ENCODE assay signal across 8 mouse cellular contexts in the genomic region with DNA sequence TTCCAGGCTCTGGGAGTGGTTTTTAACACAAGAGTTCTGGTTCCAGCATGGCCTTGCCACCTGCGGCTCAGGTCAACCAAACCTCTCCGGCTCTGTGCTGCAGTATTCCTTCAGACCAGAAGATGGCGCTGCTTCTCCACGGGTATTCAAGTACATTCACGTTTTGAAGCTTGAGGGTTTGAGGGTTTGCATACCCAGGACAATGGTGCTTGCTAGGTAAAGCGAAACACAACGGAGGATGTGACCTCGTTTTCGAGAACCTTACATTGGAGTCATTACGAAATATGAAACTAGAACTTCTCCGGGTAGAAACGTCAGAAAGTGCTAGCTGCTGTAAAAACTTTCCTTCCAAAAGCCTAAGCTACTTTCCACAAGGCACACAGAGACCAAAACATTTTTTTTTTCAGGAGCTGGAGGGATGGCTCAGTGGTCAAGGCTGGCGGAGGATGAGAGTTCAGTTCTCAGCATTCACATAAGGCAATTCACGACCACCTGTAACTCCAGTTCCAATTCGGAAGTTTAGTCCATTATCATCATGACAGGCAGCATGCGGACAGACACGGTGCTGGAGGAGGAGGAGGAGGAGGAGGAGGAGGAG. TPM values are rescaled to one million over a fixed set of nuclear protein-coding genes. Genes with fewer than 3 reads are reported as not detected.
A peak's percentile ranks its signal among the peaks of the same experiment; 100 is the strongest.
DNase-seq lines count a peak whose midpoint lies in the region; ATAC-seq and TF ChIP-seq lines count a peak whose summit lies in the region.

No protein-coding gene starts in this region.

- peak; percentile 93 to 94 for DNase-seq in B cell, adult 2 months
- peak; percentile 92 for DNase-seq in heart, embryonic 10.5 days (ENCODE audit: low spot score)
- DNase-seq in liver, adult 2 months (ENCODE audit: extremely low read depth, low read depth, low spot score), result peak; percentile 71
- DNase-seq in spleen, postnatal 4 days (ENCODE audit: low spot score in 2 of 2), result peak; percentile 82 to 94

- H3K27ac ChIP-seq in bone marrow macrophage, adult 2 months (ENCODE audit: insufficient read depth, low read depth, low read length), result no peak overlapping the region
- H3K27ac ChIP-seq in embryonic fibroblast, embryonic 13.5 days (ENCODE audit: insufficient read depth, low read length), result no peak overlapping the region
- H3K27ac ChIP-seq in heart, embryonic 10.5 days, result no peak overlapping the region
- H3K27ac ChIP-seq in kidney, embryonic 14.5 days (ENCODE audit: low read depth, low read length), result no peak overlapping the region
- H3K27ac ChIP-seq in liver, adult 2 months (replicated peaks; ENCODE audit: insufficient read depth, low read depth, low read length), result no peak overlapping the region

- H3ac ChIP-seq in myocyte (ENCODE audit: control insufficient read depth, insufficient read length), result no peak overlapping the region

- H3K36me3 ChIP-seq in heart, embryonic 10.5 days, result no peaks in the 10 kb centered on the region
- H3K36me3 ChIP-seq in kidney, embryonic 14.5 days (ENCODE audit: control insufficient read depth, insufficient read depth, low read length), result no peaks in the 10 kb centered on the region
- H3K36me3 ChIP-seq in liver, adult 2 months (ENCODE audit: control insufficient read depth, insufficient read depth, low read length), result no peaks in the 10 kb centered on the region
- H3K36me3 ChIP-seq in myocyte (ENCODE audit: control insufficient read depth, insufficient read depth), result no peaks in the 10 kb centered on the region

- no peak for TF ChIP-seq POLR2A in bone marrow macrophage, adult 2 months (IDR thresholded peaks at IDR 0.05; ENCODE audit: borderline replicate concordance, low read depth, low read length)
- no peak for TF ChIP-seq POLR2A in embryonic fibroblast, embryonic 13.5 days (IDR thresholded peaks at IDR 0.05; ENCODE audit: low read depth, low read length)
- TF ChIP-seq POLR2A in liver, adult 2 months (IDR thresholded peaks at IDR 0.05; ENCODE audit: extremely low read depth, insufficient read depth, low read length), result no peak
- TF ChIP-seq POLR2A in myocyte (IDR thresholded peaks at IDR 0.05; ENCODE audit: insufficient read length, low read depth), result no peak

- peak overlapping the region; percentile 33 for H3K4me3 ChIP-seq in bone marrow macrophage, adult 2 months (ENCODE audit: insufficient read depth, low read length)
- H3K4me3 ChIP-seq in embryonic fibroblast, embryonic 13.5 days (ENCODE audit: insufficient read depth, low read length), result peak overlapping the region; percentile 31; the same call in 1 of the 2 replicates
- peak overlapping the region; percentile 46 for H3K4me3 ChIP-seq in heart, embryonic 10.5 days
- peak overlapping the region; percentile 2; the same call in 1 of the 2 replicates for H3K4me3 ChIP-seq in kidney, embryonic 14.5 days (ENCODE audit: low read length)
- H3K4me3 ChIP-seq in liver, adult 2 months (ENCODE audit: insufficient read depth, low read depth, low read length), result no peak overlapping the region
- H3K4me3 ChIP-seq in myocyte, result no peak overlapping the region

- H3K9ac ChIP-seq in kidney, embryonic 14.5 days (ENCODE audit: low read depth, low read length), result no peak overlapping the region
- H3K9ac ChIP-seq in liver, adult 2 months (ENCODE audit: low read depth, low read length), result no peak overlapping the region

- no peaks in the 10 kb centered on the region for H3K9me3 ChIP-seq in heart, embryonic 10.5 days
- no peaks in the 10 kb centered on the region for H3K9me3 ChIP-seq in kidney, embryonic 14.5 days (ENCODE audit: control insufficient read depth, low read length)

- peak; percentile 73 for TF ChIP-seq CTCF in bone marrow macrophage, adult 2 months (IDR thresholded peaks at IDR 0.05; ENCODE audit: low read depth, low read length)
- TF ChIP-seq CTCF in embryonic fibroblast, embryonic 13.5 days (IDR thresholded peaks at IDR 0.05; ENCODE audit: borderline replicate concordance, insufficient read depth, low read length), result peak; percentile 80
- peak; percentile 89 for TF ChIP-seq CTCF in liver, adult 2 months (IDR thresholded peaks at IDR 0.05; ENCODE audit: low read depth, low read length)

- H3K4me2 ChIP-seq in kidney, embryonic 14.5 days (replicated peaks; ENCODE audit: low read depth, low read length), result peak overlapping the region; percentile 37; the same call in 1 of the 2 replicates
- peak overlapping the region; percentile 71 for H3K4me2 ChIP-seq in myocyte (ENCODE audit: low read depth)

- H3K27me3 ChIP-seq in heart, embryonic 10.5 days (ENCODE audit: insufficient read depth, poor library complexity, severe bottlenecking), result no peaks in the 10 kb centered on the region
- 0 out of 2 replicates have a peak, but pooled peaks cover 2% of the 10 kb centered on the region for H3K27me3 ChIP-seq in kidney, embryonic 14.5 days (ENCODE audit: control insufficient read depth, insufficient read depth, low read length)
- no peaks in the 10 kb centered on the region for H3K27me3 ChIP-seq in liver, adult 2 months (ENCODE audit: control insufficient read depth, insufficient read depth, low read length)
- peaks cover 4% of the 10 kb centered on the region for H3K27me3 ChIP-seq in myocyte (ENCODE audit: control insufficient read depth, insufficient read depth, insufficient read length)

- ATAC-seq in kidney, embryonic 14.5 days (ENCODE audit: low FRiP score, low TSS enrichment), result no peak

- H3K4me1 ChIP-seq in bone marrow macrophage, adult 2 months (ENCODE audit: control insufficient read depth, insufficient read depth, low read length), result peaks cover 9% of the 10 kb centered on the region; the same call in 1 of the 2 replicates
- no peaks in the 10 kb centered on the region for H3K4me1 ChIP-seq in embryonic fibroblast, embryonic 13.5 days (ENCODE audit: control insufficient read depth, insufficient read depth, low read length)
- peaks cover 9% of the 10 kb centered on the region for H3K4me1 ChIP-seq in heart, embryonic 10.5 days
- H3K4me1 ChIP-seq in kidney, embryonic 14.5 days (ENCODE audit: control insufficient read depth, insufficient read depth, low read length), result no peaks in the 10 kb centered on the region
- peaks cover 4% of the 10 kb centered on the region; the same call in 1 of the 2 replicates for H3K4me1 ChIP-seq in liver, adult 2 months (ENCODE audit: control insufficient read depth, insufficient read depth, low read length)

- H3K79me2 ChIP-seq in liver, adult 2 months (ENCODE audit: control insufficient read depth, insufficient read depth, low read length), result no peaks in the 10 kb centered on the region
- no peaks in the 10 kb centered on the region for H3K79me2 ChIP-seq in myocyte (ENCODE audit: control insufficient read depth, insufficient read depth)

- WGBS in heart, embryonic 10.5 days, result 5% methylated on average over 17 of the region's 17 CpGs
- 1% methylated on average over 17 of the region's 17 CpGs for WGBS in kidney, embryonic 14.5 days
- 3% methylated on average over 17 of the region's 17 CpGs for WGBS in liver, adult 2 months

TF ChIP-seq in myocyte, 11 proteins besides CTCF, POLR2A, EP300 and RAD21:
- TF ChIP-seq MAX (IDR thresholded peaks at IDR 0.05; ENCODE audit: low read depth) (no peak), TCF12 (IDR thresholded peaks at IDR 0.05; ENCODE audit: insufficient read depth, poor library complexity, severe bottlenecking) (no peak), MYOD1 (IDR thresholded peaks at IDR 0.05; ENCODE audit: control insufficient read depth in 1 of 3, insufficient read length in 2 of 3, low read depth in 2 of 3) (no peak), POLR2AphosphoS2 (IDR thresholded peaks at IDR 0.05; ENCODE audit: insufficient read length, low read depth) (no peak), REST (IDR thresholded peaks at IDR 0.05; ENCODE audit: insufficient read depth, insufficient read length) (no peak), TCF3 (IDR thresholded peaks at IDR 0.05; ENCODE audit: insufficient read length, low read depth) (no peak), SRF (IDR thresholded peaks at IDR 0.05; ENCODE audit: control insufficient read depth, insufficient read length, low read depth) (no peak), USF1 (IDR thresholded peaks at IDR 0.05; ENCODE audit: low read depth) (no peak), MYOG (IDR thresholded peaks at IDR 0.05; ENCODE audit: control insufficient read depth in 1 of 3, insufficient read depth in 1 of 3, insufficient read length in 2 of 3, low read depth in 2 of 3) (no peak), CEBPB (IDR thresholded peaks at IDR 0.05; ENCODE audit: insufficient read depth, poor library complexity, severe bottlenecking) (no peak), E2F4 (IDR thresholded peaks at IDR 0.05; ENCODE audit: insufficient read depth) (no peak)

RNA-seq across cellular contexts. Expression of a gene that starts 19.5 kb away (rescaled TPM):
- polyA plus RNA-seq in bone marrow macrophage, adult 2 months (2012; ENCODE audit: insufficient read depth, insufficient read length, missing spikeins), result 62.6 and 64.9 TPM in 2 replicates
- polyA plus RNA-seq in embryonic fibroblast, embryonic 13.5 days (2011; ENCODE audit: insufficient read length, low read depth, missing spikeins), result 113 and 117 TPM in 2 replicates
- polyA plus RNA-seq in heart, embryonic 10.5 days (2016; fragmentation: Nextera tagmentation; extraction: Ambion mirVana), result 21.7 and 26.1 TPM in 2 replicates
- polyA plus RNA-seq in kidney, embryonic 14.5 days (2014; fragmentation: Nextera tagmentation; extraction: Ambion mirVana), result 18.7 and 23.6 TPM in 2 replicates
- 24.8 and 36.9 TPM in 2 replicates for total RNA-seq in liver, adult 2 months (2014; rRNA removed)
- polyA plus RNA-seq in liver, adult 2 months (2012; rRNA removed), result 112 and 145 TPM in 2 replicates
- polyA plus RNA-seq in myocyte (2012; fragmentation: generic; extraction: Trizol), result 74.0 TPM

RNA-seq across cellular contexts. Expression of a gene that starts 47.0 kb away (rescaled TPM):
- polyA plus RNA-seq in bone marrow macrophage, adult 2 months (2012; ENCODE audit: insufficient read depth, insufficient read length, missing spikeins), result not detected in 2 replicates
- polyA plus RNA-seq in embryonic fibroblast, embryonic 13.5 days (2011; ENCODE audit: insufficient read length, low read depth, missing spikeins), result not detected in 2 replicates
- polyA plus RNA-seq in heart, embryonic 10.5 days (2016; fragmentation: Nextera tagmentation; extraction: Ambion mirVana), result not detected in 2 replicates
- polyA plus RNA-seq in kidney, embryonic 14.5 days (2014; fragmentation: Nextera tagmentation; extraction: Ambion mirVana), result not detected in 2 replicates
- not detected in 2 replicates for total RNA-seq in liver, adult 2 months (2014; rRNA removed)
- not detected in 2 replicates for polyA plus RNA-seq in liver, adult 2 months (2012; rRNA removed)
- not detected for polyA plus RNA-seq in myocyte (2012; fragmentation: generic; extraction: Trizol)

Comparison
In these comparisons a context has a peak if more than half of its experiments do, and no peak if none do; other contexts are left out.
1. H3K4me3 ChIP-seq: peak in bone marrow macrophage, adult 2 months (single experiment), embryonic fibroblast, embryonic 13.5 days (single experiment), heart, embryonic 10.5 days (single experiment) and kidney, embryonic 14.5 days (single experiment); none in liver, adult 2 months (single experiment) and myocyte (single experiment).
2. Peak in every context shown above with its lines, with median percentiles within 50 percentile points of each other: DNase-seq and CTCF ChIP-seq.